Mouse (Mus musculus): ENCODE measurements at regions not wholly inside any gene's neighbourhood (a gene's known extent, or its start where the extent isn't known, plus 50 kb on each side); places are given as distances from the start of the nearest gene placed in this dataset.

- Histone ChIP-seq H3K36me3 (ENCODE audit: control insufficient read depth, insufficient read depth) (no peaks in the 10 kb centered on the region), H3K4me3 (no peak overlapping the region), H3K79me2 (ENCODE audit: control insufficient read depth, insufficient read depth) (no peaks in the 10 kb centered on the region), H3K4me2 (ENCODE audit: low read depth) (no peak overlapping the region), H3K27me3 (ENCODE audit: control insufficient read depth, insufficient read depth, insufficient read length) (no peaks in the 10 kb centered on the region), H3ac (ENCODE audit: control insufficient read depth, insufficient read length) (no peak overlapping the region)
- TF ChIP-seq POLR2AphosphoS2 (IDR thresholded peaks at IDR 0.05; ENCODE audit: insufficient read length, low read depth) (no peak), MAX (IDR thresholded peaks at IDR 0.05; ENCODE audit: low read depth) (no peak), REST (IDR thresholded peaks at IDR 0.05; ENCODE audit: insufficient read depth, insufficient read length) (no peak), MYOG (IDR thresholded peaks at IDR 0.05; ENCODE audit: control insufficient read depth in 1 of 3, insufficient read depth in 1 of 3, insufficient read length in 2 of 3, low read depth in 2 of 3) (no peak), CEBPB (IDR thresholded peaks at IDR 0.05; ENCODE audit: insufficient read depth, poor library complexity, severe bottlenecking) (no peak), E2F4 (IDR thresholded peaks at IDR 0.05; ENCODE audit: insufficient read depth) (no peak), TCF12 (IDR thresholded peaks at IDR 0.05; ENCODE audit: insufficient read depth, poor library complexity, severe bottlenecking) (no peak), SRF (IDR thresholded peaks at IDR 0.05; ENCODE audit: control insufficient read depth, insufficient read length, low read depth) (no peak), USF1 (IDR thresholded peaks at IDR 0.05; ENCODE audit: low read depth) (no peak)
Observed at GRCm38 (mm10) chr9:59226361-59226760, 65.0 kb upstream of the Adpgk start.

DNA sequence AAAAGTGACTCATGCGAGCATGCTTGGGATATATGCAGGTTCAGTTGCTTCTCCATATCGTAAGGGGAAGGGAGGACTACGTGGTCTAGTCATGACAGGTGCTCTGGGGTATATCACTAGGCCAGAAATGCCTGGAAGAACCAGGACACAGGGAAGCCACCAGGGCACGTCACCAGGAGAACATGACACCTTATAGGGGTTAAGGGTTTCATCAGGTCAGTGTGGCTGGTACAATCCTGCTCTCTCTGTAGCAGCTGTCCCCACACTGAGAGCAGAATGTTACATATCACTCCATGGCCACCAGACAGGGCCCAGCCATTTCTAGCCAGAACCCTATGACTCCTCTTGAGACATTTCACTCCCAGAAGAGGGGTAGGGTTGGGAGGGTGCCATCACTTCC is 72.1 kb upstream of the Adpgk start:
- TF ChIP-seq CEBPB (IDR thresholded peaks at IDR 0.05; ENCODE audit: insufficient read depth, poor library complexity, severe bottlenecking) (peak; percentile 28; the same call in 1 of the 2 replicates), TCF12 (IDR thresholded peaks at IDR 0.05; ENCODE audit: insufficient read depth, poor library complexity, severe bottlenecking) (no peak), MYOD1 (IDR thresholded peaks at IDR 0.05; ENCODE audit: control insufficient read depth in 1 of 3, insufficient read length in 2 of 3, low read depth in 2 of 3) (peak in 2 of 3 experiments; percentile 30 to 86), MYOG (IDR thresholded peaks at IDR 0.05; ENCODE audit: control insufficient read depth in 1 of 3, insufficient read depth in 1 of 3, insufficient read length in 2 of 3, low read depth in 2 of 3) (peak; percentile 8 to 80 (median 79))
- Histone ChIP-seq H3K4me3 (no peak overlapping the region), H3K4me2 (ENCODE audit: low read depth) (no peak overlapping the region), H3K79me2 (ENCODE audit: control insufficient read depth, insufficient read depth) (no peaks in the 10 kb centered on the region), H3K27me3 (ENCODE audit: control insufficient read depth, insufficient read depth, insufficient read length) (no peaks in the 10 kb centered on the region), H3K36me3 (ENCODE audit: control insufficient read depth, insufficient read depth) (no peaks in the 10 kb centered on the region), H3ac (ENCODE audit: control insufficient read depth, insufficient read length) (no peak overlapping the region)

- TF ChIP-seq USF1 (IDR thresholded peaks at IDR 0.05; ENCODE audit: low read depth) (no peak), E2F4 (IDR thresholded peaks at IDR 0.05; ENCODE audit: insufficient read depth) (no peak), POLR2A (IDR thresholded peaks at IDR 0.05; ENCODE audit: insufficient read length, low read depth) (no peak), TCF12 (IDR thresholded peaks at IDR 0.05; ENCODE audit: insufficient read depth, poor library complexity, severe bottlenecking) (no peak), MYOG (IDR thresholded peaks at IDR 0.05; ENCODE audit: control insufficient read depth in 1 of 3, insufficient read depth in 1 of 3, insufficient read length in 2 of 3, low read depth in 2 of 3) (no peak), MYOD1 (IDR thresholded peaks at IDR 0.05; ENCODE audit: control insufficient read depth in 1 of 3, insufficient read length in 2 of 3, low read depth in 2 of 3) (no peak), REST (IDR thresholded peaks at IDR 0.05; ENCODE audit: insufficient read depth, insufficient read length) (no peak), SRF (IDR thresholded peaks at IDR 0.05; ENCODE audit: control insufficient read depth, insufficient read length, low read depth) (no peak), CEBPB (IDR thresholded peaks at IDR 0.05; ENCODE audit: insufficient read depth, poor library complexity, severe bottlenecking) (no peak), POLR2AphosphoS2 (IDR thresholded peaks at IDR 0.05; ENCODE audit: insufficient read length, low read depth) (no peak), TCF3 (IDR thresholded peaks at IDR 0.05; ENCODE audit: insufficient read length, low read depth) (no peak), MAX (IDR thresholded peaks at IDR 0.05; ENCODE audit: low read depth) (no peak)
- Histone ChIP-seq H3K4me2 (ENCODE audit: low read depth) (no peak overlapping the region), H3K27me3 (ENCODE audit: control insufficient read depth, insufficient read depth, insufficient read length) (no peaks in the 10 kb centered on the region), H3ac (ENCODE audit: control insufficient read depth, insufficient read length) (no peak overlapping the region), H3K4me3 (no peak overlapping the region), H3K79me2 (ENCODE audit: control insufficient read depth, insufficient read depth) (no peaks in the 10 kb centered on the region), H3K36me3 (ENCODE audit: control insufficient read depth, insufficient read depth) (no peaks in the 10 kb centered on the region)
Observed at GRCm38 (mm10) chr9:59202654-59203514, 88.5 kb upstream of the Adpgk start.

DNA sequence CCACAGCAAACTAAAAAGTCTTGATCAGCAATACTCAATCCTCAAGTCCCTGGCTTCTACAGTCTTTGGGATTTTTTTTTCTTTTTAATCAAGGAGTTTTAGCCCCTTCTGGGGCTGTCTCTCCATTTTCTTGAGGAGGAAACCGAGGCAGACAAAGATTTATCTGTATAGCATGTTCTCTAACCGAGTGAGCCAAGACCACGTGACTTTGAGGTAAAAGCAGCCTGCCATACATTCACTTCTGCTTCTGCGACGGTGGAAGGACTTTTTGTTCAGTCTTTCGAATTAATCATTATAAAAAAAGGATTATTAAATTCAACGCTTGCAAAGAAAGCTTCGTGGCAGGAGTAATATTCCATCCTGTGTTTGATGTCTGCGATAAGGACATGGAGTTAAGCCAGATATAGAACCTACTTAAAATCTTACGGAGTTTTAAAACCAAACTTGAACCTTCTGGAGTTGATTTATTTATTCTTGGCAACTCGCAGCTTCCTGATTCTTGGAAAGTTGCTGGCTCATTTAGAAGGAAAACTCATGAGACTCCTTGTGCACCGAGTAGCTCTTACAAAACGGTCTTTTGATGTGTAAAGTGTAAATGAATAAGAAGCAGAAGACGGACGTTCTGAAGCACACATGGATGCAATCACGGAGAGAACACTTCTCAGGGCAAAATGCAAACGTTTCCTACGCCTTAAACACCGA is 91.7 kb upstream of the Adpgk start:
- no peak overlapping the region for H3ac ChIP-seq (ENCODE audit: control insufficient read depth, insufficient read length)
- H3K27me3 ChIP-seq (ENCODE audit: control insufficient read depth, insufficient read depth, insufficient read length) = no peaks in the 10 kb centered on the region
- no peak overlapping the region for H3K4me2 ChIP-seq (ENCODE audit: low read depth)
- no peak overlapping the region for H3K4me3 ChIP-seq
- no peaks in the 10 kb centered on the region for H3K79me2 ChIP-seq (ENCODE audit: control insufficient read depth, insufficient read depth)
- no peaks in the 10 kb centered on the region for H3K36me3 ChIP-seq (ENCODE audit: control insufficient read depth, insufficient read depth)
- TF ChIP-seq USF1 (IDR thresholded peaks at IDR 0.05; ENCODE audit: low read depth) = no peak
- no peak for TF ChIP-seq REST (IDR thresholded peaks at IDR 0.05; ENCODE audit: insufficient read depth, insufficient read length)
- no peak for TF ChIP-seq CEBPB (IDR thresholded peaks at IDR 0.05; ENCODE audit: insufficient read depth, poor library complexity, severe bottlenecking)
- TF ChIP-seq TCF12 (IDR thresholded peaks at IDR 0.05; ENCODE audit: insufficient read depth, poor library complexity, severe bottlenecking) = no peak
- no peak for TF ChIP-seq MAX (IDR thresholded peaks at IDR 0.05; ENCODE audit: low read depth)
- TF ChIP-seq MYOD1 (IDR thresholded peaks at IDR 0.05; ENCODE audit: control insufficient read depth in 1 of 3, insufficient read length in 2 of 3, low read depth in 2 of 3) = no peak
- no peak for TF ChIP-seq TCF3 (IDR thresholded peaks at IDR 0.05; ENCODE audit: insufficient read length, low read depth)
- TF ChIP-seq POLR2AphosphoS2 (IDR thresholded peaks at IDR 0.05; ENCODE audit: insufficient read length, low read depth) = no peak

Measured in myocyte (in vitro differentiated cells).